Comparison of ENCODE assay signal across 17 mouse cellular contexts in genomic region chr13:40741841-40742550, GRCm38 (mm10). TPM values are rescaled to one million over a fixed set of nuclear protein-coding genes. Genes with fewer than 3 reads are reported as not detected.
A peak's percentile ranks its signal among the peaks of the same experiment; 100 is the strongest.
DNase-seq lines count a peak whose midpoint lies in the region; ATAC-seq lines count a peak whose summit lies in the region.
"Had no signal": no experiment of that assay in that cellular context is flagged by ENCODE, and none has a peak within 500 bp of the region (broad histone marks: within the 10 kb centered on the region; RNA-seq: fewer than 3 reads in every experiment).

No protein-coding gene starts in this region.

- no peak overlapping the region for H3K4me2 ChIP-seq in midbrain, embryonic 16.5 days (ENCODE audit: low read length)
- 0 out of 2 replicates have a peak overlapping the region, but pooled peaks have one; percentile 2 for H3K4me2 ChIP-seq in intestine, embryonic 15.5 days (replicated peaks)
- H3K4me2 ChIP-seq: lung, embryonic 15.5 days; midbrain, embryonic 15.5 days had no signal

- H3K9me3 ChIP-seq in midbrain, embryonic 10.5 days (replicated peaks), result peaks cover 8% of the 10 kb centered on the region; the same call in 1 of the 2 replicates
- H3K9me3 ChIP-seq in midbrain, embryonic 16.5 days (replicated peaks; ENCODE audit: control insufficient read depth, low read length, poor library complexity, severe bottlenecking), result 0 out of 2 replicates have a peak, but pooled peaks cover 5% of the 10 kb centered on the region
- H3K9me3 ChIP-seq in intestine, embryonic 15.5 days, result no peaks in the 10 kb centered on the region
- H3K9me3 ChIP-seq: lung, embryonic 15.5 days; midbrain, embryonic 15.5 days had no signal

- peak; percentile 32 for DNase-seq in embryo, embryonic 9.5 days (ENCODE audit: extremely low spot score)
- no peak for DNase-seq in embryo, embryonic 10 days (ENCODE audit: low spot score)
- peak; percentile 26 for DNase-seq in midbrain, embryonic 10.5 days (ENCODE audit: low spot score)
- no peak for DNase-seq in cerebellum, postnatal 36 days
- DNase-seq: cerebellum, adult 18-20 months; cerebellum, postnatal 25 days; forebrain, postnatal 0 days; heart, postnatal 4 days; right cerebral cortex, adult 18-20 months; thymus, postnatal 14 days had no signal

- H3K9ac ChIP-seq in midbrain, embryonic 16.5 days (ENCODE audit: low read depth, low read length), result no peak overlapping the region
- H3K9ac ChIP-seq in intestine, embryonic 15.5 days, result no peak overlapping the region
- H3K9ac ChIP-seq: forebrain, postnatal 0 days; liver, embryonic 14.5 days; lung, embryonic 15.5 days; midbrain, embryonic 15.5 days had no signal

- ATAC-seq in midbrain, embryonic 16.5 days, result no peak
- ATAC-seq in intestine, embryonic 15.5 days, result peak; percentile 59
- ATAC-seq in monocyte, adult 5-6 weeks (replicated peaks; ENCODE audit: insufficient number of reproducible peaks, low FRiP score, low TSS enrichment, poor library complexity, severe bottlenecking), result 0 out of 2 replicates have a peak, but pooled peaks have one; percentile 18
- ATAC-seq: forebrain, postnatal 0 days; midbrain, embryonic 15.5 days had no signal

- peaks cover 18% of the 10 kb centered on the region for H3K4me1 ChIP-seq in midbrain, embryonic 10.5 days
- peaks cover 4% of the 10 kb centered on the region; the same call in 1 of the 2 replicates for H3K4me1 ChIP-seq in midbrain, embryonic 16.5 days (ENCODE audit: control insufficient read depth, insufficient read depth, low read length)
- peaks cover 6% of the 10 kb centered on the region for H3K4me1 ChIP-seq in intestine, embryonic 15.5 days (replicated peaks)

- 2% methylated on average over 25 of the region's 25 CpGs for WGBS in midbrain, embryonic 10.5 days
- WGBS in midbrain, embryonic 16.5 days, result 1% methylated on average over 25 of the region's 25 CpGs
- WGBS in intestine, embryonic 15.5 days, result 2% methylated on average over 25 of the region's 25 CpGs

- H3K27me3 ChIP-seq in midbrain, embryonic 10.5 days (ENCODE audit: low read depth, poor library complexity, severe bottlenecking), result peaks cover 100% of the 10 kb centered on the region
- peaks cover 88% of the 10 kb centered on the region for H3K27me3 ChIP-seq in midbrain, embryonic 16.5 days (ENCODE audit: control insufficient read depth, insufficient read depth, low read depth, low read length)
- peaks cover 90% of the 10 kb centered on the region for H3K27me3 ChIP-seq in intestine, embryonic 15.5 days (replicated peaks)

- no peak overlapping the region for H3K27ac ChIP-seq in midbrain, embryonic 10.5 days (replicated peaks)
- no peak overlapping the region for H3K27ac ChIP-seq in midbrain, embryonic 16.5 days (ENCODE audit: low read length)
- H3K27ac ChIP-seq in intestine, embryonic 15.5 days, result no peak overlapping the region
- H3K27ac ChIP-seq: liver, embryonic 14.5 days; lung, embryonic 15.5 days; macrophage; midbrain, embryonic 15.5 days had no signal

- no peaks in the 10 kb centered on the region for H3K36me3 ChIP-seq in midbrain, embryonic 10.5 days
- no peaks in the 10 kb centered on the region for H3K36me3 ChIP-seq in midbrain, embryonic 16.5 days (ENCODE audit: control insufficient read depth, insufficient read depth, low read length)
- H3K36me3 ChIP-seq in intestine, embryonic 15.5 days, result no peaks in the 10 kb centered on the region
- H3K36me3 ChIP-seq: lung, embryonic 15.5 days; midbrain, embryonic 15.5 days had no signal

- no peak overlapping the region for H3K4me3 ChIP-seq in midbrain, embryonic 10.5 days
- H3K4me3 ChIP-seq in midbrain, embryonic 16.5 days (ENCODE audit: low read depth, low read length), result no peak overlapping the region
- H3K4me3 ChIP-seq in intestine, embryonic 15.5 days (replicated peaks), result no peak overlapping the region
- H3K4me3 ChIP-seq: lung, embryonic 15.5 days; midbrain, embryonic 15.5 days had no signal

RNA-seq across cellular contexts. Expression of gene Tfap2a, which starts 3.8 kb away (rescaled TPM):
- polyA plus RNA-seq in midbrain, embryonic 10.5 days (2016; fragmentation: Nextera tagmentation; extraction: Ambion mirVana), result 2.3 and 2.5 TPM in 2 replicates
- polyA plus RNA-seq in midbrain, embryonic 16.5 days (2015; fragmentation: Nextera tagmentation; extraction: Ambion mirVana), result 2.3 and 2.8 TPM in 2 replicates
- polyA plus RNA-seq in intestine, embryonic 15.5 days (2015; fragmentation: Nextera tagmentation; extraction: Ambion mirVana), result 0.19 and 0.21 TPM in 2 replicates
- 0.10 to 0.57 TPM in 2 of 3 replicates, not detected in the other for total RNA-seq in monocyte, adult 5-6 weeks (2017)
- total RNA-seq: forebrain, postnatal 0 days had no signal

Comparison
In these comparisons a context has a peak if more than half of its experiments do, and no peak if none do; other contexts are left out.
1. DNase-seq: peak in embryo, embryonic 9.5 days (single experiment) and midbrain, embryonic 10.5 days (single experiment); none in embryo, embryonic 10 days (single experiment) and cerebellum, postnatal 36 days (0 of 2).